Mouse (Mus musculus) liver, embryonic 14.5 days (tissue): Measurements from ENCODE around the gene Colec11.

ENCODE experiments used
- CTCF ChIP-seq: IDR thresholded peaks from 2 replicates; pipeline ENCODE4 v1.5.1; 2016; ENCODE audit warnings: antibody characterized with exemption, low read depth, control low read depth
- EP300 ChIP-seq: IDR thresholded peaks from 2 replicates; pipeline ENCODE4 v1.6.1; 2016; ENCODE audit warnings: antibody characterized with exemption, low read depth

DNA sequence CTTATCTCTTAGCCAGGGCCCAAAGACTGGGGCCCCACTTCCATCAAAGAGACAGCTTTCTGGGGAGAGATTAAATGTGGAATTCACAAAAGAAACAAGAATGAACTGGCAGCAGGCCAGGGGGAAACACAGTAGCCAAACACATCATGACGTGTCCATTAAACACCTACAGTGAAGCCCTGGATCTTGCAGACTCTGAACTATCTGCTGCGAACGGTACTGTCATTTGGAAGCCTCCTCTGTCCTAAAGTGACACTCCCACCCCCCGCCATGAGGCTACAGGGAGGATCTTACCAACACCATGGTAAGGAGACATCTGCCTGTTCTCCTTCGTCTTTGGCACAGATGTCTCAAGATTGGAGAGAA is 1.0 kb downstream of the Colec11 start:
- TF ChIP-seq CTCF (no peak), EP300 (no peak)
